Mouse (Mus musculus) T-helper 2 cell (primary cell): ENCODE results near the gene Vdac2.

Experiments used
- in situ Hi-C: fragments of 300-600 bp; cut with MboI, MseI; formaldehyde crosslinking; loops from one replicate; pipeline ENCODE4 v1.15.1; 2025; ENCODE audit warnings: high pct_unique_total_duplicates

The Vdac2 gene

GRCm38 (mm10) chr14:21850419-21851127 is 25.5 kb downstream of the Vdac2 start:
- in situ Hi-C loops: loop anchor here (5.0 to 10.0 kb wide), 3 partner anchors 38 to 706 kb away; no protein-coding TSS in a partner anchor

- in situ Hi-C loops: loop anchor here (5.0 to 10.0 kb wide), 3 partner anchors 40 to 707 kb away; no protein-coding TSS in a partner anchor
Observed at GRCm38 (mm10) chr14:21851996-21852791, 27.2 kb downstream of the Vdac2 start.

GRCm38 (mm10) chr14:21853456-21854109 is 28.5 kb downstream of the Vdac2 start:
- in situ Hi-C loops: loop anchor here (5.0 to 10.0 kb wide), 3 partner anchors 41 to 709 kb away; no protein-coding TSS in a partner anchor

DNA sequence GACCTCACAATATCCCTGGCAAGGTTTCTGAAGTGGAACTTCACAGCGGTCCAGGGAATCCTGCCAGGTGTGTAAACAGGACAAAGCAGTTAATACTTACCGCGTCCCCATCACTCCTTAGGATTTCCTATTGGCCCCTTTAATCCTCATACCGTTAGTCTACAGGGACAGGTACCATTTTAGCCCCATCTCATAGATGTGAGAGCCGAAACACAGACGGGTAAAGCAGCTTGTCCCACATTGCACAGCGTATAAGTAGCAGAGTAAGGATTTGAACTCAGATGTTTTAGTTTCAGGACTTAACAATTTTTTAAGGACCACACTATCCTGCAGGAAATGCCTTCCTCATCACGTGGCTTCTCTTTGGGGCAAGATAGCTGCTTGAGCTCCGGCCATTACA is 29.2 kb downstream of the Vdac2 start:
- in situ Hi-C loops: loop anchor here (5.0 to 10.0 kb wide), 3 partner anchors 42 to 709 kb away; no protein-coding TSS in a partner anchor

DNA sequence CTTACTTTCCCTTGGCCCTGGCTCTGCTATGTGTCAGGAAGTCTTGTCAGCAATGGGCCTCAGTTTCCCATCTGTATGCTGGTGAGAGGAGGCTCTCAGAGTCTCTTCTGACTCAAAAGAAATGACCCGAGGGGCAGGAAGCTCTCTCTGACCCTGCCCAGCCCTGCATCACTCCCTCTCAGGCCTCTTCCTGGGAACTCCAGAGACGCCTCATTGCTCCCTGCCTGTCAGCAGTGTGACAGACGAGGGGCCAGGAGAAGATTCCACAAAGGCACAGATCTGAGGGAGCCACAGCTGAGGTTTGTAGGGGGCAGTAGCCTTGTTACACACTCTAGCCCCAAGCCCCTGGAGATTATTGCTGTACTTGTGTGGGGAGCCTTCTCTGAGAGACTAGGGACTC is 30.9 kb downstream of the Vdac2 start:
- in situ Hi-C loops: loop anchor here (10.0 kb wide), 2 partner anchors 351 to 711 kb away; no protein-coding TSS in a partner anchor

DNA sequence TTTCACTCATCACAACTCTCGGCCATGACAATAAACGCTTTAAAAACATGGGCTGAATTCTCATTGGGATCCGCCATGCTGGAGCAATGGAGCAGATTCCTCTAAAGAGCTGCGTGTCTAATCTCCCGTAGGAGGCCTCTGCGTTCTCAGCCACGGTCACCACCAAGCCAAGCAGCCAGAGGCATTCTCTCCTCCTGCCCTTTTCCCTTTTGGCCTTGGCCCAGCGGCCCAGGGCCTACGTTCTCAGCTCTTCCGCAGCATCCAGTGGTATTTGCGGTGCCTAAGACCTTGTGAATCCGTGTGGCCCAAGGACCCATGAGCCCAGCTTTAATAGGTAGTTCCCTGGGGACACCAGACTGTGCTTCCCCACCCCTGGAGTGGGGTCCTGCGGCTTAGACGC is 31.8 kb downstream of the Vdac2 start:
- in situ Hi-C loops: loop anchor here (10.0 kb wide), 2 partner anchors 352 to 712 kb away; no protein-coding TSS in a partner anchor

GRCm38 (mm10) chr14:21866291-21866690 is 41.3 kb downstream of the Vdac2 start:
- in situ Hi-C loops: no loop called here

DNA sequence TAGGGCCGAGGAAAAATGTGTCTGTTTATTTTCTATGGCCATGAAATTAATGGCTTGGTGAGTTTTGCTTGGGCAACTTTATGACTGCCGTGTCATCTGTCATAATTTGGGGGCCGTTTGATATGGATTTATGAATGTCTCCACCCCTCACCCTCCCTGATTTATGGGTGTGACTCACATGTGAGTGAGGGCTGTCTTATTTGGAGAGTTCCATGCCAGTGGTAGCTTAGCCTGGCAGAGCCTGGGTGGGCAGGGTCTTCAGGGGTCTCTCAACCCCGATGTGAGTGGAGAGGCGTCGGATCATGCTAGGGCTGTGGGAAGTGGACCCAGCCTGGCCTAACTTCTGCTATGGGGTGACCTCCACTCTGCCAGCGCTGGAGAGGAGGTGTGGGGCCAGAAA is 41.8 kb downstream of the Vdac2 start:
- in situ Hi-C loops: no loop called here

GRCm38 (mm10) chr14:21890430-21890829 is 65.4 kb downstream of the Vdac2 start:
- in situ Hi-C loops: no loop called here

GRCm38 (mm10) chr14:21891581-21892340 is 66.7 kb downstream of the Vdac2 start:
- in situ Hi-C loops: no loop called here

- in situ Hi-C loops: no loop called here
Observed at GRCm38 (mm10) chr14:21892341-21892659, 67.3 kb downstream of the Vdac2 start.
